Mouse (Mus musculus) bone marrow macrophage, adult 2 months (primary cell): ENCODE measurements around the gene Sepsecs. TPM values are rescaled to one million over a fixed set of nuclear protein-coding genes. Genes with fewer than 3 reads are reported as not detected.

Experiments used
- H3K27ac ChIP-seq: 2 replicates; pipeline ENCODE4 v1.5.1; 2012; ENCODE audit warnings: low read depth, low read length; ENCODE audit not compliant: insufficient read depth
- H3K4me1 ChIP-seq: 2 replicates; pipeline ENCODE4 v1.6.1; 2012; ENCODE audit warnings: low read length; ENCODE audit not compliant: control insufficient read depth, insufficient read depth
- H3K4me3 ChIP-seq: 2 replicates; pipeline ENCODE4 v1.5.1; 2012; ENCODE audit warnings: mild to moderate bottlenecking, low read length, moderate library complexity; ENCODE audit not compliant: insufficient read depth
- CTCF ChIP-seq: IDR thresholded peaks from 2 replicates; pipeline ENCODE4 v1.5.1; 2012; ENCODE audit warnings: low read depth, mild to moderate bottlenecking, low read length, moderate library complexity
- POLR2A ChIP-seq: IDR thresholded peaks from 2 replicates; pipeline ENCODE4 v1.6.1; 2012; ENCODE audit warnings: mild to moderate bottlenecking, low read depth, low read length, borderline replicate concordance
- polyA plus RNA-seq: library from polyadenylated mRNA; stranded (reverse); fragments of >200 nt; gene quantifications from 2 replicates; pipeline ENCODE4 v1.2.4, GENCODE M21; 2012; ENCODE audit not compliant: missing spikeins, insufficient read depth, insufficient read length

Sepsecs gene
- polyA plus RNA-seq, 1 experiment = 7.4 TPM

DNA sequence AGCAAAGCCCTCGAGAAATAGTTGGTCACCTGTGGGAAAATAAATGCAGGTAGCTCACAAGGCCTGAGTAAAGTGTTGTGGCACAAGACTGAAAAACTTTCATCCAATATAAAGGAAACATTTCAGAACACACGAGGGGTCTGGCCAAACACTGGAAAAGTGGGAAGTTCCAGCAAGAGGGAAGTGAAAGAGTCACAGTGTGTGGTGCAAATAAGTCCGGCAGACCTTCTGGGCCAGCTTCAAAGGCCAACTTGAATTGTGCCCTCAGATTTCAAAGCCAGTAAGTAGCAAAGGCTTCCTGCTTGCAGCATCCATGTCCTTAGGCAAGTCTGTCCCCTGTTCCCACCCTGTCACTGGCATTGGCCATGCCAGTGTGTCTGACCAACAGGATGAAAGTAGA, 7.6 kb upstream of the Sepsecs start:
- TF ChIP-seq CTCF (no peak), POLR2A (no peak)
- Histone ChIP-seq H3K4me3 (no peak overlapping the region), H3K4me1 (no peaks in the 10 kb centered on the region), H3K27ac (no peak overlapping the region)

- H3K27ac ChIP-seq = no peak overlapping the region
- H3K4me1 ChIP-seq = peaks cover 2% of the 10 kb centered on the region; the same call in 1 of the 2 replicates
- no peak overlapping the region for H3K4me3 ChIP-seq
- no peak for TF ChIP-seq POLR2A
- no peak for TF ChIP-seq CTCF
These were observed 5.0 kb upstream of the Sepsecs start for GRCm38 (mm10) chr5:52674384-52675069.

DNA sequence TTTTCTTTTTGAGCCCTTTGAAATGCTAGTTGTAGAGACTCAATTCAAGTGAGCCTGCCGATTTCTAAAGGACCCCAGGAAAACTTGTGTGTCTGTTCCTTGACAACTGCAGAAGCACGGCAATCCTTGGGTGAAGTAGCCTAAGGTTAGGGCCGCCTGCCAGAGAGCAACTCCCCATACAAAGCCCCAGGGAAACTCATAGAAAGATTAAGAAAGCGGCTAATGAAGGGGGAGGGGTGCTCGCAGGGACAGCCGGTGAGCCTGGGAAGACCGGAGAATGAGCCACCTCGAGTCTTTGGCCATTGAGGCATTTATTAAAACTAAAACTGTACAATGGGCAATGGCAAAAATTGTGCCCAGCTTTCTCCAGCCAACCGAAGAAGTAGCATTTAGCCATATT, 3.8 kb upstream of the Sepsecs start:
- no peak for TF ChIP-seq CTCF
- no peak for TF ChIP-seq POLR2A
- Histone ChIP-seq H3K27ac (no peak overlapping the region), H3K4me1 (peaks cover 2% of the 10 kb centered on the region; the same call in 1 of the 2 replicates), H3K4me3 (no peak overlapping the region)

GRCm38 (mm10) chr5:52670745-52671144, 1.2 kb upstream of the Sepsecs start:
- no peak overlapping the region for H3K27ac ChIP-seq
- no peak overlapping the region for H3K4me3 ChIP-seq
- TF ChIP-seq CTCF = no peak
- TF ChIP-seq POLR2A = no peak
- H3K4me1 ChIP-seq = peaks cover 5% of the 10 kb centered on the region

- TF ChIP-seq CTCF (no peak), POLR2A (no peak)
- Histone ChIP-seq H3K27ac (no peak overlapping the region), H3K4me3 (no peak overlapping the region), H3K4me1 (peaks cover 5% of the 10 kb centered on the region)
These were observed 2.7 kb downstream of the Sepsecs start for GRCm38 (mm10) chr5:52666766-52667165.

GRCm38 (mm10) chr5:52657957-52658356, 11.6 kb downstream of the Sepsecs start:
- Histone ChIP-seq H3K4me1 (no peaks in the 10 kb centered on the region), H3K27ac (no peak overlapping the region), H3K4me3 (no peak overlapping the region)
- TF ChIP-seq CTCF = no peak
- TF ChIP-seq POLR2A = no peak

- Histone ChIP-seq H3K27ac (no peak overlapping the region), H3K4me3 (no peak overlapping the region), H3K4me1 (no peaks in the 10 kb centered on the region)
- TF ChIP-seq CTCF = no peak
- no peak for TF ChIP-seq POLR2A
These were observed 12.2 kb downstream of the Sepsecs start for GRCm38 (mm10) chr5:52657336-52657735.

DNA sequence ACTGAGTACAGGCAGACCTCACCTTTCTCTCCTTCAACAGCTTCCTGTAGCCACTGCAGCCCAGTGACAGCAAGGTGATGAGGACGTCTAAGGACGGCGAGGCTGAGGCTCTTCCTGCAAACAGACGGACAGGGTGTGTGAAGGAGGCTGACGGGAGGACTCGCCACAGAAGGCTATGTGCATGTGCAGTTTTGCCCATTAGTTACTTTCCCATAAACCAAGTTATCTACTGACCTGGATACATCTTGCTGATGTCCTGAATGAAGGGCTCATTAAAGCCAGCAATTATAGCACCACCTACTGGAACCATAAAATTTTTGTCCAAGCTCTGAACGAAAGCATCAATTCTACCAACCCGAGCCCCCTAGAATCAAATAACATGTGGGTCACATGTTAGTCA, 13.5 kb downstream of the Sepsecs start:
- TF ChIP-seq POLR2A (no peak), CTCF (no peak)
- H3K27ac ChIP-seq = no peak overlapping the region
- no peaks in the 10 kb centered on the region for H3K4me1 ChIP-seq
- H3K4me3 ChIP-seq = no peak overlapping the region

DNA sequence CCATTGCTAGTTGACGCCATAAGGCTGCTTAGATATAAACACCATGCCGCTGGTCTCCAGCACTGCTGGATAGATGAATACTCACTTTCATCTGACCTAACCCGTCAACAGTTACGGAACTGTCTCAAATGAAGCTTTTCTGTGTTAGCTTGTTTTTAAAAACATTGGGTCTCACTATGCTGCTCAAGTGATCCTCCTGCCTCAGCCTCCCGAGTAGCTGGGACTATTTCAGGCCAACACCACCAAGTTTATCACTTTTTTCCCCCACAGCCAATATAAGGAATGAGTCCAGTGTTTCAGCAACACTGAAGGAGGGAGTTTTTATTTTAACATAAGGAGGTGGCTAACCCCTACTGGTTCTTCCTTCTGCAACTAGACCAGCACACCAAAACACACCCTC, 14.5 kb downstream of the Sepsecs start:
- TF ChIP-seq CTCF = no peak
- TF ChIP-seq POLR2A = no peak
- Histone ChIP-seq H3K4me3 (no peak overlapping the region), H3K27ac (no peak overlapping the region), H3K4me1 (no peaks in the 10 kb centered on the region)

GRCm38 (mm10) chr5:52652606-52653005, 16.9 kb downstream of the Sepsecs start:
- no peaks in the 10 kb centered on the region for H3K4me1 ChIP-seq

More at GRCm38 (mm10) chr5:52652606-52653005, 16.9 kb downstream of the Sepsecs start:
- TF ChIP-seq CTCF (no peak), POLR2A (no peak)
- Histone ChIP-seq H3K4me3 (no peak overlapping the region), H3K27ac (no peak overlapping the region)
